Mouse (Mus musculus): ENCODE measurements around the gene Rnf220.

Rnf220 gene

GRCm38 (mm10) chr4:117374078-117374540, 122.7 kb downstream of the Rnf220 start:
- peaks cover 3% of the 10 kb centered on the region; the same call in 1 of the 2 replicates for H3K9me3 ChIP-seq (ENCODE audit: low read length)
- TF ChIP-seq CTCF (conservative IDR thresholded peaks at IDR 0.05; ENCODE audit: low read length) (no peak), POU5F1 (IDR thresholded peaks at IDR 0.05; ENCODE audit: borderline replicate concordance, low read length) (no peak), NANOG (IDR thresholded peaks at IDR 0.05; ENCODE audit: borderline replicate concordance, low read length) (no peak; the same call in 1 of the 2 replicates)
- peak overlapping the region; percentile 64 for H3K4me3 ChIP-seq (replicated peaks; ENCODE audit: low read length)
- H3K36me3 ChIP-seq (ENCODE audit: insufficient read depth, low read length), result peaks cover 58% of the 10 kb centered on the region
- H3K27me3 ChIP-seq (ENCODE audit: insufficient read depth, low read length), result 0 out of 2 replicates have a peak, but pooled peaks cover 5% of the 10 kb centered on the region
- H3K4me1 ChIP-seq (replicated peaks; ENCODE audit: low read depth, low read length), result peaks cover 94% of the 10 kb centered on the region

DNA sequence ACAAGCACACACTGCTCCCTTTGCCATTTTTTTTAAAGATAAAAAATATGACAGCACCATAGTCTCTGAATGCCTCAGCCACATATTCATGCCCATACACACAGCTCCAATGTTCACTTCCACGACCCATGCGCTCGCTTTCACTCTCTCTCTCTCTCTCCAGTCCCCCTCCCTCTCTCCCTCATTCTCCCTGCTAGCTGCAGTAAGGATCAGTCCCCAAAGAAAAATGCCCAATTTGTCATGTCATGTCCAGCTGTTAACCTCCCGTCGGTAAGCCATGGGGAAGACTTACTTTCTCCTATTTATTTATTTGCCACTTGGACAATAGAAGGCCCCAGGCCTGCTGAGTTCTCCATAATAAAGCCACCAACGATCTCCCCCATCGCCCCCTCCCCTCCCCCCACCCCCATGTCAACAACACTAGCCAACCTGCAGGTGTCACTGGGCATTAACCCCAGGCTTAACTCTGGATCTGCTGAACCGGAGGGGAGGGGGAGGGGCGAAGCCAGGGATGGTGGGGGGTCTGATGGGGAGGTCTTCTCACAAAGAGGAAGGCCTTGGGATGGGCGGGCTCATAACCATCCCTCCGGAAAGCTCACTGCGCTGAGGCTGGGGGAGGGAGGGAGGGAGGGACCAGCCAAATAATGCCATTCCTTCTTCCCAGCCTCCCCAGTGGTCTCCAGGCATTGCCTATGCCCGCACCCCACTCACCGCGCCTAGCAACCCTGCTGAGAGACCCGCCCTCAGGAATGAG, 123.4 kb downstream of the Rnf220 start:
- TF ChIP-seq CTCF (conservative IDR thresholded peaks at IDR 0.05; ENCODE audit: low read length) (no peak), NANOG (IDR thresholded peaks at IDR 0.05; ENCODE audit: borderline replicate concordance, low read length) (no peak), POU5F1 (IDR thresholded peaks at IDR 0.05; ENCODE audit: borderline replicate concordance, low read length) (no peak)
- Histone ChIP-seq H3K9me3 (ENCODE audit: low read length) (peaks cover 3% of the 10 kb centered on the region; the same call in 1 of the 2 replicates), H3K27me3 (ENCODE audit: insufficient read depth, low read length) (0 out of 2 replicates have a peak, but pooled peaks cover 5% of the 10 kb centered on the region), H3K4me1 (replicated peaks; ENCODE audit: low read depth, low read length) (peaks cover 94% of the 10 kb centered on the region), H3K4me3 (replicated peaks; ENCODE audit: low read length) (peak overlapping the region; percentile 64), H3K36me3 (ENCODE audit: insufficient read depth, low read length) (peaks cover 53% of the 10 kb centered on the region)

GRCm38 (mm10) chr4:117371896-117372295, 125.0 kb downstream of the Rnf220 start:
- TF ChIP-seq CTCF (conservative IDR thresholded peaks at IDR 0.05; ENCODE audit: low read length) (no peak), POU5F1 (IDR thresholded peaks at IDR 0.05; ENCODE audit: borderline replicate concordance, low read length) (no peak), NANOG (IDR thresholded peaks at IDR 0.05; ENCODE audit: borderline replicate concordance, low read length) (no peak)

GRCm38 (mm10) chr4:117370354-117370753, 126.5 kb downstream of the Rnf220 start:
- Histone ChIP-seq H3K4me1 (replicated peaks; ENCODE audit: low read depth, low read length) (peaks cover 94% of the 10 kb centered on the region), H3K27me3 (ENCODE audit: insufficient read depth, low read length) (0 out of 2 replicates have a peak, but pooled peaks cover 5% of the 10 kb centered on the region), H3K4me3 (replicated peaks; ENCODE audit: low read length) (peak overlapping the region; percentile 3; the same call in 1 of the 2 replicates), H3K36me3 (ENCODE audit: insufficient read depth, low read length) (peaks cover 33% of the 10 kb centered on the region), H3K9me3 (ENCODE audit: low read length) (peaks cover 3% of the 10 kb centered on the region; the same call in 1 of the 2 replicates)
- TF ChIP-seq CTCF (conservative IDR thresholded peaks at IDR 0.05; ENCODE audit: low read length), result no peak
- no peak for TF ChIP-seq POU5F1 (IDR thresholded peaks at IDR 0.05; ENCODE audit: borderline replicate concordance, low read length)
- TF ChIP-seq NANOG (IDR thresholded peaks at IDR 0.05; ENCODE audit: borderline replicate concordance, low read length), result no peak

More at GRCm38 (mm10) chr4:117371896-117372295, 125.0 kb downstream of the Rnf220 start:
- Histone ChIP-seq H3K27me3 (ENCODE audit: insufficient read depth, low read length) (0 out of 2 replicates have a peak, but pooled peaks cover 5% of the 10 kb centered on the region), H3K4me1 (replicated peaks; ENCODE audit: low read depth, low read length) (peaks cover 94% of the 10 kb centered on the region), H3K4me3 (replicated peaks; ENCODE audit: low read length) (peak overlapping the region; percentile 46; the same call in 1 of the 2 replicates), H3K36me3 (ENCODE audit: insufficient read depth, low read length) (peaks cover 46% of the 10 kb centered on the region), H3K9me3 (ENCODE audit: low read length) (peaks cover 3% of the 10 kb centered on the region; the same call in 1 of the 2 replicates)

- peaks cover 27% of the 10 kb centered on the region for H3K36me3 ChIP-seq (ENCODE audit: insufficient read depth, low read length)
- H3K27me3 ChIP-seq (ENCODE audit: insufficient read depth, low read length), result 0 out of 2 replicates have a peak, but pooled peaks cover 5% of the 10 kb centered on the region
- TF ChIP-seq CTCF (conservative IDR thresholded peaks at IDR 0.05; ENCODE audit: low read length), result no peak
- no peak for TF ChIP-seq NANOG (IDR thresholded peaks at IDR 0.05; ENCODE audit: borderline replicate concordance, low read length)
- no peak for TF ChIP-seq POU5F1 (IDR thresholded peaks at IDR 0.05; ENCODE audit: borderline replicate concordance, low read length)
- peaks cover 3% of the 10 kb centered on the region; the same call in 1 of the 2 replicates for H3K9me3 ChIP-seq (ENCODE audit: low read length)
- peaks cover 93% of the 10 kb centered on the region for H3K4me1 ChIP-seq (replicated peaks; ENCODE audit: low read depth, low read length)
- 0 out of 2 replicates have a peak overlapping the region, but pooled peaks have one; percentile 3 for H3K4me3 ChIP-seq (replicated peaks; ENCODE audit: low read length)
Measured at GRCm38 (mm10) chr4:117369571-117369970, 127.3 kb downstream of the Rnf220 start.

DNA sequence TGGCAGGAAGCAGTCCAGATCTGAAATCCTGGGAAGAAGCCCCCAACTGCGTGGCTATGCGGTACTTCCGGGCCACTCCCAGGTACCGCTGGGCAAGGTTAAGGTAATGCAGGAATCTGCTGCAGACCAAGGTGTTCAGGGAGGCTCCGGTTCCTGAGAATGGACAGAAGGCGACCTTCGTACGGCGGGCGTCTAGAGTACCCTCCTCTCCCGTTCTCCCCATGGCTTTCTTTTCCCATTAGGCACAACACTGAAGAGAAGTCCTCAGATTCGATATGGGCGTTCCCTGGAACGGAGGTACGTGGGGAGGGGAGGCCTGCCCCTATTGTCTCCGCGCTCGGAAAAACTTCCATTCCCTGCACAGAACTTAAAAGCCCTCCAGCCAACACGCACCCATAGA, 129.5 kb downstream of the Rnf220 start:
- TF ChIP-seq NANOG (IDR thresholded peaks at IDR 0.05; ENCODE audit: borderline replicate concordance, low read length) (no peak), POU5F1 (IDR thresholded peaks at IDR 0.05; ENCODE audit: borderline replicate concordance, low read length) (no peak), CTCF (conservative IDR thresholded peaks at IDR 0.05; ENCODE audit: low read length) (no peak)
- Histone ChIP-seq H3K9me3 (ENCODE audit: low read length) (peaks cover 3% of the 10 kb centered on the region; the same call in 1 of the 2 replicates), H3K4me1 (replicated peaks; ENCODE audit: low read depth, low read length) (peaks cover 98% of the 10 kb centered on the region), H3K36me3 (ENCODE audit: insufficient read depth, low read length) (peaks cover 20% of the 10 kb centered on the region), H3K4me3 (replicated peaks; ENCODE audit: low read length) (peak overlapping the region; percentile 81), H3K27me3 (ENCODE audit: insufficient read depth, low read length) (0 out of 2 replicates have a peak, but pooled peaks cover 5% of the 10 kb centered on the region)

DNA sequence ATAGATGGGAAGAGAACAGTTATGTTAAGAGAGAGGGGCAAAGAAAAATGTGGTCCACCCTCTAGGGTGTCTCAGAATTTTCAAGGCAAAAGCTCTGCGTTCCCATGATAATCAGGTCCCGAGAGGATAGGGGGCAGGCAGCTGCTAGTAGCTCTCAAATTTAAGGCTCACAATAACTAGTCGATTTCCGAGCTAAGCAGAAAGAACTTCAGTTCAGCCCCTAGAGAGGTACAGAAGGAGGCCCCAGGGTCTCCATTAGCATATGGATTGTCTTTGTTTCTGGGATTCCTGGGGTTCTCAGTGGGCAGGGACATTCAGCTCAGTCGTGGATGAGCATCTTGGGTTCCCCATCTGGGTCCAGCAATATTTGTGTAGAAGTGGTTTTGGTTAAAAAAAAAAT, 134.8 kb downstream of the Rnf220 start:
- Histone ChIP-seq H3K4me3 (replicated peaks; ENCODE audit: low read length) (peak overlapping the region; percentile 33), H3K36me3 (ENCODE audit: insufficient read depth, low read length) (no peaks in the 10 kb centered on the region), H3K27me3 (ENCODE audit: insufficient read depth, low read length) (no peaks in the 10 kb centered on the region), H3K9me3 (ENCODE audit: low read length) (peaks cover 4% of the 10 kb centered on the region; the same call in 1 of the 2 replicates), H3K4me1 (replicated peaks; ENCODE audit: low read depth, low read length) (peaks cover 98% of the 10 kb centered on the region)
- TF ChIP-seq CTCF (conservative IDR thresholded peaks at IDR 0.05; ENCODE audit: low read length) (no peak), POU5F1 (IDR thresholded peaks at IDR 0.05; ENCODE audit: borderline replicate concordance, low read length) (peak; percentile 76; the same call in 1 of the 2 replicates), NANOG (IDR thresholded peaks at IDR 0.05; ENCODE audit: borderline replicate concordance, low read length) (peak; percentile 26; the same call in 1 of the 2 replicates)

GRCm38 (mm10) chr4:117361558-117361873, 135.3 kb downstream of the Rnf220 start:
- H3K4me3 ChIP-seq (replicated peaks; ENCODE audit: low read length), result peak overlapping the region; percentile 33

More at GRCm38 (mm10) chr4:117361558-117361873, 135.3 kb downstream of the Rnf220 start:
- H3K4me1 ChIP-seq (replicated peaks; ENCODE audit: low read depth, low read length), result peaks cover 98% of the 10 kb centered on the region
- H3K36me3 ChIP-seq (ENCODE audit: insufficient read depth, low read length), result no peaks in the 10 kb centered on the region
- no peaks in the 10 kb centered on the region for H3K27me3 ChIP-seq (ENCODE audit: insufficient read depth, low read length)
- H3K9me3 ChIP-seq (ENCODE audit: low read length), result peaks cover 4% of the 10 kb centered on the region; the same call in 1 of the 2 replicates
- TF ChIP-seq POU5F1 (IDR thresholded peaks at IDR 0.05; ENCODE audit: borderline replicate concordance, low read length) (no peak), CTCF (conservative IDR thresholded peaks at IDR 0.05; ENCODE audit: low read length) (no peak), NANOG (IDR thresholded peaks at IDR 0.05; ENCODE audit: borderline replicate concordance, low read length) (no peak)
